In the genomic region with DNA sequence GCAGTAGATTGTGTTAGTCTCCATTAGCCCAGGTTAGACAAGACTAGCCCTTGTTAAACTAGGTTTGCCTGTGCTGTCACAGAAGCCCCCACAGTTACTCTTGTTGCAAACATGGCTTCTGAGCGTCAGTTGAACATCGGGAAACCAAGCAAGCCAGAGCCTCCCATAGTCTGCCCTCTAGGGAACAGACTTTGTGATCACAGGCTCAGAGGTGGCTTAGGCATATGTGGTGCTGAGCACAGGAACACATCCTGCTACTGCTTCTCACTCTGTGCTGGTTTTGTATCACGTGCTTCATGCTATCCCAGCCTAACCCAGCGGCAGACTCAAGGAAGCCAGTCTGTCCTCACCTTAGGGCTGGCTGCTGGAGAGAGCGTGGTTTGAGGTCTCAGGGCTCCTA, we compare ENCODE assay signal across 28 mouse cellular contexts.
DNase-seq lines count a peak whose midpoint lies in the region; TF ChIP-seq lines count a peak whose summit lies in the region.
"Had no signal": no experiment of that assay in that cellular context is flagged by ENCODE, and none has a peak within 500 bp of the region (broad histone marks: within the 10 kb centered on the region; RNA-seq: fewer than 3 reads in every experiment).

No protein-coding gene starts in this region.

- WGBS in heart, adult 2 months: 77% methylated on average over 5 of the region's 5 CpGs

- H3K27me3 ChIP-seq in CH12.LX (replicated peaks) (no peaks in the 10 kb centered on the region), MEL (ENCODE audit: control insufficient read depth in 1 of 2, insufficient read depth in 2 of 2, low read length in 2 of 2) (peaks cover 6 to 16% of the 10 kb centered on the region in 2 experiments)
- H3K27me3 ChIP-seq in heart, adult 2 months (ENCODE audit: control insufficient read depth, insufficient read depth, low read length): no peaks in the 10 kb centered on the region
- H3K27me3 ChIP-seq: embryonic facial prominence, embryonic 13.5 days; forebrain, embryonic 12.5 days; heart, embryonic 13.5 days; hindbrain, embryonic 13.5 days; limb, embryonic 13.5 days; neural tube, embryonic 13.5 days; stomach, embryonic 15.5 days had no signal

- H3K4me1 ChIP-seq in CH12.LX (ENCODE audit: control insufficient read depth in 1 of 2, insufficient read depth in 2 of 2) (peaks cover 2 to 26% of the 10 kb centered on the region in 2 experiments; a peak in 2 of 4 replicates), MEL (ENCODE audit: control insufficient read depth in 1 of 2, insufficient read depth in 2 of 2, low read length in 2 of 2) (no peaks in the 10 kb centered on the region)
- no peaks in the 10 kb centered on the region for H3K4me1 ChIP-seq in heart, adult 2 months (ENCODE audit: control insufficient read depth, insufficient read depth, low read length)
- H3K4me1 ChIP-seq: liver, embryonic 12.5 days had no signal

- H3K4me2 ChIP-seq in CH12.LX (ENCODE audit: insufficient read depth, low read depth, poor library complexity, severe bottlenecking): no peak overlapping the region
- H3K4me2 ChIP-seq: embryonic facial prominence, embryonic 13.5 days; forebrain, embryonic 12.5 days; heart, embryonic 13.5 days; hindbrain, embryonic 13.5 days; limb, embryonic 13.5 days; liver, embryonic 12.5 days; neural tube, embryonic 13.5 days; stomach, embryonic 15.5 days had no signal

- in situ Hi-C loops in CH12.LX (cut with MboI; ENCODE audit: low pct_ligation_motif_present, low pct_unique_long_range_greater_than_20kb, low sequenced_read_pairs): no loop called here

- dilution Hi-C loops in CH12.LX (cut with MboI; ENCODE audit: extremely low pct_ligation_motif_present, extremely low pct_unique_long_range_greater_than_20kb, low sequenced_read_pairs): no loop called here

- no peak overlapping the region for H3K27ac ChIP-seq in layer of hippocampus, adult 2 months
- H3K27ac ChIP-seq in CH12.LX (ENCODE audit: insufficient read depth, low read depth): no peak overlapping the region
- no peak overlapping the region for H3K27ac ChIP-seq in MEL (ENCODE audit: control insufficient read depth, low read depth, low read length)
- no peak overlapping the region for H3K27ac ChIP-seq in heart, adult 2 months
- H3K27ac ChIP-seq: embryonic facial prominence, embryonic 13.5 days; forebrain, embryonic 12.5 days; heart, embryonic 13.5 days; limb, embryonic 13.5 days; liver, embryonic 12.5 days; neural tube, embryonic 13.5 days; stomach, embryonic 15.5 days had no signal

- H3K9me3 ChIP-seq in CH12.LX (replicated peaks; ENCODE audit: low read length) (no peaks in the 10 kb centered on the region), MEL (replicated peaks; ENCODE audit: insufficient read depth, low read length) (no peaks in the 10 kb centered on the region)
- H3K9me3 ChIP-seq: embryonic facial prominence, embryonic 13.5 days; forebrain, embryonic 12.5 days; heart, embryonic 13.5 days; hindbrain, embryonic 13.5 days; limb, embryonic 13.5 days; liver, embryonic 12.5 days; neural tube, embryonic 13.5 days; stomach, embryonic 15.5 days had no signal

- DNase-seq in layer of hippocampus, adult 2 months (ENCODE audit: low spot score in 2 of 2): no peak
- DNase-seq in layer of hippocampus, adult 9-11 months: no peak
- DNase-seq in CH12.LX (ENCODE audit: extremely low read depth) (no peak), MEL (ENCODE audit: low read depth, low spot score) (no peak)
- DNase-seq in thymus, postnatal 10 days (ENCODE audit: low spot score in 2 of 2): peak; percentile 17 to 25
- DNase-seq in urinary bladder, postnatal 4 days (ENCODE audit: low spot score in 2 of 2): no peak
- DNase-seq in heart, adult 2 months: no peak
- DNase-seq in cerebellum, adult 18-20 months: no peak
- DNase-seq: adrenal gland, postnatal 10 days; cerebellum, adult 8-10 months; cerebellum, postnatal 36 days; embryo, embryonic 11 days; heart, postnatal 14 days; kidney, adult 9 months; kidney, postnatal 14 days; layer of hippocampus, postnatal 36 days; lung, adult 18-20 months; lung, postnatal 10 days; midbrain, embryonic 14.5 days had no signal

- peak; percentile 53 for TF ChIP-seq CTCF in layer of hippocampus, adult 2 months (conservative IDR thresholded peaks at IDR 0.05)
- TF ChIP-seq CTCF in CH12.LX (conservative IDR thresholded peaks at IDR 0.05 in 1 of 2, IDR thresholded peaks at IDR 0.05 in 1 of 2; ENCODE audit: low read depth in 2 of 2, low read length in 2 of 2) (peak in 1 of 2 experiments; percentile 35; a peak in 2 of 4 replicates), MEL (IDR thresholded peaks at IDR 0.05 in 2 of 3, conservative IDR thresholded peaks at IDR 0.05 in 1 of 3; ENCODE audit: control insufficient read depth in 1 of 3, insufficient read depth in 1 of 3, low read depth in 2 of 3, low read length in 3 of 3, poor library complexity in 1 of 3, severe bottlenecking in 1 of 3) (no peak)
- TF ChIP-seq CTCF in heart, adult 2 months (IDR thresholded peaks at IDR 0.05): no peak

- intact Hi-C loops in heart, adult 2 months (cut with DNase I): no loop called here

- no peaks in the 10 kb centered on the region for H3K79me2 ChIP-seq in CH12.LX (replicated peaks; ENCODE audit: control insufficient read depth, extremely low read depth, insufficient read depth, poor library complexity, severe bottlenecking)
- no peaks in the 10 kb centered on the region for H3K79me2 ChIP-seq in MEL (ENCODE audit: control insufficient read depth, insufficient read depth, low read length, poor library complexity)
- no peaks in the 10 kb centered on the region for H3K79me2 ChIP-seq in heart, adult 2 months (replicated peaks; ENCODE audit: control insufficient read depth, insufficient read depth, low read length)

- TF ChIP-seq RAD21 in CH12.LX (IDR thresholded peaks at IDR 0.05; ENCODE audit: low read depth, low read length) (peak; percentile 2), MEL (IDR thresholded peaks at IDR 0.05; ENCODE audit: low read depth, low read length) (no peak)

- no peaks in the 10 kb centered on the region for H3K36me3 ChIP-seq in CH12.LX (replicated peaks in 1 of 2; ENCODE audit: control insufficient read depth in 1 of 2, insufficient read depth in 1 of 2, low read length in 1 of 2)
- no peaks in the 10 kb centered on the region for H3K36me3 ChIP-seq in MEL (ENCODE audit: control insufficient read depth in 1 of 2, insufficient read depth in 2 of 2, low read length in 2 of 2)
- H3K36me3 ChIP-seq in heart, adult 2 months (ENCODE audit: control insufficient read depth, insufficient read depth, low read length): no peaks in the 10 kb centered on the region
- H3K36me3 ChIP-seq: embryonic facial prominence, embryonic 13.5 days; forebrain, embryonic 12.5 days; heart, embryonic 13.5 days; hindbrain, embryonic 13.5 days; limb, embryonic 13.5 days; liver, embryonic 12.5 days; neural tube, embryonic 13.5 days; stomach, embryonic 15.5 days had no signal

- H3K4me3 ChIP-seq in layer of hippocampus, adult 2 months: no peak overlapping the region
- H3K4me3 ChIP-seq in CH12.LX (replicated peaks in 1 of 3; ENCODE audit: low read depth in 2 of 3, low read length in 2 of 3, poor library complexity in 1 of 3): no peak overlapping the region
- no peak overlapping the region for H3K4me3 ChIP-seq in MEL (ENCODE audit: control insufficient read depth in 1 of 2, insufficient read depth in 1 of 2, low read depth in 2 of 2, low read length in 2 of 2)
- H3K4me3 ChIP-seq in heart, adult 2 months: no peak overlapping the region
- H3K4me3 ChIP-seq: embryonic facial prominence, embryonic 13.5 days; erythroblast, embryonic 14.5 days; forebrain, embryonic 12.5 days; heart, embryonic 13.5 days; hindbrain, embryonic 13.5 days; limb, embryonic 13.5 days; liver, embryonic 12.5 days; neural tube, embryonic 13.5 days; stomach, embryonic 15.5 days had no signal

- no peak for TF ChIP-seq POLR2A in CH12.LX (IDR thresholded peaks at IDR 0.05; ENCODE audit: low read depth, low read length)
- no peak for TF ChIP-seq POLR2A in MEL (IDR thresholded peaks at IDR 0.05; ENCODE audit: control insufficient read depth in 1 of 2, insufficient read depth in 1 of 2, low read depth in 1 of 2, low read length in 2 of 2, poor library complexity in 1 of 2)
- no peak for TF ChIP-seq POLR2A in heart, adult 2 months (IDR thresholded peaks at IDR 0.05; ENCODE audit: insufficient read depth, low read depth, low read length)

- no peak for TF ChIP-seq EP300 in CH12.LX (IDR thresholded peaks at IDR 0.05; ENCODE audit: low read length)
- TF ChIP-seq EP300 in MEL (IDR thresholded peaks at IDR 0.05; ENCODE audit: low read depth in 1 of 2, low read length in 2 of 2): no peak
- no peak for TF ChIP-seq EP300 in heart, adult 2 months (IDR thresholded peaks at IDR 0.05; ENCODE audit: insufficient read depth, low read depth, low read length)

- no peak overlapping the region for H3K9ac ChIP-seq in CH12.LX (ENCODE audit: insufficient read depth, low read depth)
- H3K9ac ChIP-seq in MEL (ENCODE audit: control insufficient read depth, low read depth, low read length, poor library complexity, severe bottlenecking): no peak overlapping the region
- no peak overlapping the region for H3K9ac ChIP-seq in heart, adult 2 months (ENCODE audit: low read depth, low read length)
- H3K9ac ChIP-seq: embryonic facial prominence, embryonic 13.5 days; forebrain, embryonic 12.5 days; heart, embryonic 13.5 days; hindbrain, embryonic 13.5 days; limb, embryonic 13.5 days; liver, embryonic 12.5 days; neural tube, embryonic 13.5 days; stomach, embryonic 15.5 days had no signal

TF ChIP-seq in CH12.LX, 34 proteins besides CTCF, POLR2A, EP300 and RAD21 (continues in another document):
- no peak for TF ChIP-seq E2F4 (IDR thresholded peaks at IDR 0.05; ENCODE audit: insufficient replicate concordance, low read depth, low read length)
- TF ChIP-seq MAFK (IDR thresholded peaks at IDR 0.05; ENCODE audit: insufficient replicate concordance, low read length): no peak
- no peak for TF ChIP-seq RCOR1 (conservative IDR thresholded peaks at IDR 0.05; ENCODE audit: low read depth, low read length)
- no peak for TF ChIP-seq JUN (IDR thresholded peaks at IDR 0.05; ENCODE audit: insufficient read depth, low read depth, low read length)
- TF ChIP-seq MEF2A (IDR thresholded peaks at IDR 0.05; ENCODE audit: borderline replicate concordance, low read depth, low read length): no peak
- no peak for TF ChIP-seq TBP (conservative IDR thresholded peaks at IDR 0.05; ENCODE audit: low read depth, low read length)
- no peak for TF ChIP-seq MAX (IDR thresholded peaks at IDR 0.05; ENCODE audit: low read length)

TF ChIP-seq in MEL, 35 proteins besides CTCF, POLR2A, EP300 and RAD21 (continues in another document):
- no peak for TF ChIP-seq SIN3A (IDR thresholded peaks at IDR 0.05; ENCODE audit: low read length)
- TF ChIP-seq SMC3 (IDR thresholded peaks at IDR 0.05; ENCODE audit: low read depth, low read length): peak; percentile 14; the same call in 1 of the 2 replicates
- no peak for TF ChIP-seq GABPA (IDR thresholded peaks at IDR 0.05; ENCODE audit: low read depth, low read length)
- no peak for TF ChIP-seq NRF1 (IDR thresholded peaks at IDR 0.05; ENCODE audit: insufficient read depth, low read depth, low read length, poor library complexity, severe bottlenecking)
- TF ChIP-seq GATA1 (IDR thresholded peaks at IDR 0.05; ENCODE audit: low read depth, low read length): no peak
- TF ChIP-seq E2F4 (IDR thresholded peaks at IDR 0.05; ENCODE audit: borderline replicate concordance, low read depth, low read length): no peak
- no peak for TF ChIP-seq ZC3H11A (IDR thresholded peaks at IDR 0.05; ENCODE audit: low read depth, low read length)

Comparison
In these comparisons a context has a peak if more than half of its experiments do, and no peak if none do; other contexts are left out.
1. DNase-seq: peak in thymus, postnatal 10 days (2 of 2); none in layer of hippocampus, adult 2 months (0 of 2), layer of hippocampus, adult 9-11 months (single experiment), CH12.LX (single experiment), MEL (single experiment), urinary bladder, postnatal 4 days (0 of 2), heart, adult 2 months (0 of 2) and cerebellum, adult 18-20 months (0 of 2).